Mouse (Mus musculus) inflammation-experienced regulatory T-cells, adult 6 months (primary cell): Measurements from ENCODE around the gene Skap1. TPM values are rescaled to one million over a fixed set of nuclear protein-coding genes. Genes with fewer than 3 reads are reported as not detected.

Source experiments
- ATAC-seq: one replicate; pipeline ENCODE4 v1.8.0; 2017
- polyA plus RNA-seq, 3 experiments: library from polyadenylated mRNA; unstranded; fragments of 100-300 nt; shearing (Covaris generic); gene quantifications; one replicate each; pipeline ENCODE4 v1.2.1; 2017

Skap1 gene
- polyA plus RNA-seq, 3 experiments from 2014 or later = 537 to 839 (median 722) TPM

GRCm38 (mm10) chr11:96564088-96564487 lies 99.7 kb downstream of the Skap1 start:
- ATAC-seq = no peak

- no peak for ATAC-seq
Observed at GRCm38 (mm10) chr11:96572515-96572914, 108.1 kb downstream of the Skap1 start.

- no peak for ATAC-seq
Observed at GRCm38 (mm10) chr11:96576491-96577427, 112.4 kb downstream of the Skap1 start.

GRCm38 (mm10) chr11:96578551-96579283 lies 114.3 kb downstream of the Skap1 start:
- no peak for ATAC-seq

GRCm38 (mm10) chr11:96581604-96582384 lies 117.4 kb downstream of the Skap1 start:
- peak; percentile 74 for ATAC-seq

GRCm38 (mm10) chr11:96582595-96582994 lies 118.2 kb downstream of the Skap1 start:
- no peak for ATAC-seq

- no peak for ATAC-seq
Observed at GRCm38 (mm10) chr11:96589828-96590227, 125.4 kb downstream of the Skap1 start.

- ATAC-seq = peak; percentile 21
Observed at GRCm38 (mm10) chr11:96595890-96596289, 131.5 kb downstream of the Skap1 start.

GRCm38 (mm10) chr11:96596301-96596700 lies 131.9 kb downstream of the Skap1 start:
- ATAC-seq = no peak

GRCm38 (mm10) chr11:96602806-96603205 lies 138.4 kb downstream of the Skap1 start:
- no peak for ATAC-seq

- no peak for ATAC-seq
Observed at GRCm38 (mm10) chr11:96604306-96604705, 139.9 kb downstream of the Skap1 start.

GRCm38 (mm10) chr11:96604751-96605450 lies 140.5 kb downstream of the Skap1 start:
- no peak for ATAC-seq

GRCm38 (mm10) chr11:96605516-96605915 lies 141.1 kb downstream of the Skap1 start:
- ATAC-seq = no peak

- no peak for ATAC-seq
Observed at GRCm38 (mm10) chr11:96612596-96612995, 148.2 kb downstream of the Skap1 start.

- ATAC-seq = no peak
Observed at GRCm38 (mm10) chr11:96616792-96617191, 152.4 kb downstream of the Skap1 start.

- ATAC-seq = no peak
Observed at GRCm38 (mm10) chr11:96618789-96619445, 154.5 kb downstream of the Skap1 start.

- ATAC-seq = no peak
Observed at GRCm38 (mm10) chr11:96619576-96619975, 155.2 kb downstream of the Skap1 start.

- ATAC-seq = no peak
Observed at GRCm38 (mm10) chr11:96620006-96620405, 155.6 kb downstream of the Skap1 start.

- ATAC-seq = no peak
Observed at GRCm38 (mm10) chr11:96620660-96621059, 156.3 kb downstream of the Skap1 start.

GRCm38 (mm10) chr11:96621167-96621566 lies 156.8 kb downstream of the Skap1 start:
- ATAC-seq = no peak

GRCm38 (mm10) chr11:96622782-96623181 lies 158.4 kb downstream of the Skap1 start:
- ATAC-seq = no peak

GRCm38 (mm10) chr11:96624436-96624835 lies 160.0 kb downstream of the Skap1 start:
- ATAC-seq = no peak
